ENCODE assay signal across 9 mouse cellular contexts in the genomic region with DNA sequence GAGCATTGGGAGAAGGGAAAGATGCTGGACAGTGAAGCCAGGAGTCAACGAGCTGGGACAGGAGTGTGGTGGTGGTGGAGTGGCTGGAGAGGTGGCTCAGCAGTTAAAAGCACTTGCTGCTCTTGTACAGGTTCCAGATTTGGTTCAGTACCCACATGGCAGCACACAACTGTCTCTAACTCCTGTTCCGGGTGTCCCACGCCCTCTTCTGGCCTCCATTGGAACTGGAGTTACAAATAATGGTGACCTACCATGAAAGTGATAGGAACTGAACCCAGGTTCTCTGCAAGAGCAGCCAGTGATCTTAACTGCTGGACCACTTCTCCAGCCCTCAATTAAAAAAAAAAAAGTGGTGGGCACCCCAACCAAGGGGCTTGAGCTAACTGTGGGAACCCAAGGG. TPM values are rescaled to one million over a fixed set of nuclear protein-coding genes. Genes with fewer than 3 reads are reported as not detected.
DNase-seq lines count a peak whose midpoint lies in the region; ATAC-seq and TF ChIP-seq lines count a peak whose summit lies in the region.
"Had no signal": no experiment of that assay in that cellular context is flagged by ENCODE, and none has a peak within 500 bp of the region (broad histone marks: within the 10 kb centered on the region; RNA-seq: fewer than 3 reads in every experiment).

No protein-coding gene starts in this region.

- H3K4me3 ChIP-seq in left cerebral cortex, adult 2 months, result no peak overlapping the region
- H3K4me3 ChIP-seq: limb, embryonic 12.5 days had no signal

- intact Hi-C loops in left cerebral cortex, adult 2 months (cut with DNase I), result no loop called here
- intact Hi-C loops in left cerebral cortex, postnatal 4 days (cut with DNase I), result no loop called here

- no peak for ATAC-seq in CD4-positive, CD25-positive, alpha-beta regulatory T cell, adult 4 months

- DNase-seq in CD4-positive, CD25-positive, alpha-beta regulatory T cell, adult 2 months (ENCODE audit: low read depth, low spot score), result peak; percentile 55
- DNase-seq in left cerebral cortex, adult 2 months (ENCODE audit: extremely low spot score in 1 of 2, low spot score in 2 of 2), result no peak
- no peak for DNase-seq in left cerebral cortex, postnatal 4 days
- DNase-seq in NIH3T3 (ENCODE audit: low read depth), result peak; percentile 47
- DNase-seq in mesoderm, embryonic 11.5 days (ENCODE audit: low read depth, low spot score), result peak; percentile 16
- DNase-seq in right cerebral cortex, postnatal 4 days, result no peak
- DNase-seq in urinary bladder, postnatal 14 days (ENCODE audit: low spot score), result no peak

- H3K27ac ChIP-seq in left cerebral cortex, adult 2 months, result no peak overlapping the region
- H3K27ac ChIP-seq: limb, embryonic 12.5 days had no signal

- TF ChIP-seq CTCF in left cerebral cortex, adult 2 months (IDR thresholded peaks at IDR 0.05), result peak; percentile 25

RNA-seq across cellular contexts. Expression of a gene that starts 6.9 kb away (rescaled TPM):
- polyA plus RNA-seq in CD4-positive, CD25-positive, alpha-beta regulatory T cell, adult 4 months (2017; shearing (Covaris generic)), result 100 to 1,000 TPM; 104 to 182 TPM
- 100 to 1,000 TPM; 191 to 206 TPM for total RNA-seq in left cerebral cortex, adult 2 months (2021)
- total RNA-seq in left cerebral cortex, postnatal 4 days (2021), result 100 to 1,000 TPM; 249 TPM

RNA-seq across cellular contexts. Expression of a gene that starts 7.3 kb away (rescaled TPM):
- 10 to 100 TPM in 1 of 2 experiments, 1 to 10 TPM in 1; 9.2 to 12.7 TPM for polyA plus RNA-seq in CD4-positive, CD25-positive, alpha-beta regulatory T cell, adult 4 months (2017; shearing (Covaris generic))
- total RNA-seq in left cerebral cortex, adult 2 months (2021), result 10 to 100 TPM; 16.6 to 17.7 TPM
- total RNA-seq in left cerebral cortex, postnatal 4 days (2021), result 10 to 100 TPM; 25.5 to 29.9 TPM

RNA-seq across cellular contexts. Expression of a gene that starts 21.0 kb away (rescaled TPM):
- 10 to 100 TPM; 19.3 to 23.0 TPM for polyA plus RNA-seq in CD4-positive, CD25-positive, alpha-beta regulatory T cell, adult 4 months (2017; shearing (Covaris generic))
- 10 to 100 TPM; 12.2 to 13.8 TPM for total RNA-seq in left cerebral cortex, adult 2 months (2021)
- 10 to 100 TPM; 14.2 to 17.0 TPM for total RNA-seq in left cerebral cortex, postnatal 4 days (2021)

RNA-seq across cellular contexts. Expression of a gene that starts 21.2 kb away (rescaled TPM):
- 10 to 100 TPM; 39.1 to 52.7 TPM for polyA plus RNA-seq in CD4-positive, CD25-positive, alpha-beta regulatory T cell, adult 4 months (2017; shearing (Covaris generic))
- 10 to 100 TPM; 12.7 to 12.8 TPM for total RNA-seq in left cerebral cortex, adult 2 months (2021)
- total RNA-seq in left cerebral cortex, postnatal 4 days (2021), result 10 to 100 TPM; 14.7 to 17.2 TPM

RNA-seq across cellular contexts. Expression of a gene that starts 35.8 kb away (rescaled TPM):
- not detected for polyA plus RNA-seq in CD4-positive, CD25-positive, alpha-beta regulatory T cell, adult 4 months (2017; shearing (Covaris generic))
- under 1 TPM; 0.43 to 0.65 TPM for total RNA-seq in left cerebral cortex, adult 2 months (2021)
- 1 to 10 TPM; 1.3 to 1.8 TPM for total RNA-seq in left cerebral cortex, postnatal 4 days (2021)

Comparison
In these comparisons a context has a peak if more than half of its experiments do, and no peak if none do; other contexts are left out.
1. DNase-seq: peak in CD4-positive, CD25-positive, alpha-beta regulatory T cell, adult 2 months (single experiment), NIH3T3 (single experiment) and mesoderm, embryonic 11.5 days (single experiment); none in left cerebral cortex, adult 2 months (0 of 2), left cerebral cortex, postnatal 4 days (single experiment), right cerebral cortex, postnatal 4 days (single experiment) and urinary bladder, postnatal 14 days (single experiment).